8 mouse cellular contexts compared by ENCODE assay signal in genomic region chr3:117869324-117869715, GRCm38 (mm10). TPM values are rescaled to one million over a fixed set of nuclear protein-coding genes. Genes with fewer than 3 reads are reported as not detected.
DNase-seq lines count a peak whose midpoint lies in the region; ATAC-seq and TF ChIP-seq lines count a peak whose summit lies in the region.

No protein-coding gene starts in this region.

- no peak for DNase-seq in layer of hippocampus, adult 2 months (ENCODE audit: low spot score in 2 of 2)
- no peak for DNase-seq in layer of hippocampus, adult 9-10 months (ENCODE audit: low spot score)
- peak; percentile 46 for DNase-seq in embryonic facial prominence, embryonic 14.5 days (ENCODE audit: low spot score)
- no peak for DNase-seq in left cerebral cortex, postnatal 14 days (ENCODE audit: low spot score in 2 of 2)
- DNase-seq in c-Kit-positive CD71-positive TER-119-positive erythroid progenitor cells, embryonic 14.5 days (ENCODE audit: low spot score), result no peak
- no peak for DNase-seq in ovary, adult 18-20 months (ENCODE audit: low spot score)

- H3K36me3 ChIP-seq in embryonic facial prominence, embryonic 14.5 days (ENCODE audit: control insufficient read depth, insufficient read depth, low read length), result no peaks in the 10 kb centered on the region
- no peaks in the 10 kb centered on the region for H3K36me3 ChIP-seq in kidney, embryonic 15.5 days
- no peaks in the 10 kb centered on the region for H3K36me3 ChIP-seq in neural tube, embryonic 12.5 days

- peak overlapping the region; percentile 85 for H3K27ac ChIP-seq in layer of hippocampus, adult 2 months
- peak overlapping the region; percentile 75 for H3K27ac ChIP-seq in embryonic facial prominence, embryonic 14.5 days (replicated peaks; ENCODE audit: low read depth, low read length)
- H3K27ac ChIP-seq in kidney, embryonic 15.5 days, result peak overlapping the region; percentile 88
- no peak overlapping the region for H3K27ac ChIP-seq in neural tube, embryonic 12.5 days

- 0 out of 2 replicates have a peak, but pooled peaks cover 4% of the 10 kb centered on the region for H3K4me1 ChIP-seq in embryonic facial prominence, embryonic 14.5 days (ENCODE audit: control insufficient read depth, insufficient read depth, low read length)
- peaks cover 15% of the 10 kb centered on the region; the same call in 1 of the 2 replicates for H3K4me1 ChIP-seq in kidney, embryonic 15.5 days
- 0 out of 2 replicates have a peak, but pooled peaks cover 3% of the 10 kb centered on the region for H3K4me1 ChIP-seq in neural tube, embryonic 12.5 days

- H3K9me3 ChIP-seq in embryonic facial prominence, embryonic 14.5 days (ENCODE audit: control insufficient read depth, low read length), result no peaks in the 10 kb centered on the region
- H3K9me3 ChIP-seq in kidney, embryonic 15.5 days (replicated peaks), result no peaks in the 10 kb centered on the region
- H3K9me3 ChIP-seq in neural tube, embryonic 12.5 days, result no peaks in the 10 kb centered on the region

- TF ChIP-seq CTCF in layer of hippocampus, adult 2 months (conservative IDR thresholded peaks at IDR 0.05), result no peak

- ATAC-seq in embryonic facial prominence, embryonic 14.5 days (ENCODE audit: low read depth), result no peak
- ATAC-seq in kidney, embryonic 15.5 days (replicated peaks; ENCODE audit: low FRiP score), result no peak
- no peak for ATAC-seq in neural tube, embryonic 12.5 days (ENCODE audit: low FRiP score, low read depth)

- H3K4me2 ChIP-seq in embryonic facial prominence, embryonic 14.5 days (ENCODE audit: low read depth, low read length), result peak overlapping the region; percentile 74
- peak overlapping the region; percentile 72 for H3K4me2 ChIP-seq in kidney, embryonic 15.5 days
- H3K4me2 ChIP-seq in neural tube, embryonic 12.5 days (replicated peaks), result peak overlapping the region; percentile 75

- H3K27me3 ChIP-seq in embryonic facial prominence, embryonic 14.5 days (replicated peaks; ENCODE audit: control insufficient read depth, insufficient read depth, low read length), result no peaks in the 10 kb centered on the region
- no peaks in the 10 kb centered on the region for H3K27me3 ChIP-seq in kidney, embryonic 15.5 days
- H3K27me3 ChIP-seq in neural tube, embryonic 12.5 days (replicated peaks), result no peaks in the 10 kb centered on the region

- intact Hi-C loops in left cerebral cortex, postnatal 14 days (cut with DNase I), result loop anchor here (5.0 kb wide), 1 partner anchor 42 kb away; no protein-coding TSS in a partner anchor

- H3K9ac ChIP-seq in embryonic facial prominence, embryonic 14.5 days (ENCODE audit: low read depth, low read length), result peak overlapping the region; percentile 74
- H3K9ac ChIP-seq in kidney, embryonic 15.5 days, result peak overlapping the region; percentile 57
- H3K9ac ChIP-seq in neural tube, embryonic 12.5 days, result peak overlapping the region; percentile 69

- 12% methylated on average over 2 of the region's 2 CpGs for WGBS in embryonic facial prominence, embryonic 14.5 days
- WGBS in kidney, embryonic 15.5 days, result 21% methylated on average over 2 of the region's 2 CpGs
- 31% methylated on average over 2 of the region's 2 CpGs for WGBS in neural tube, embryonic 12.5 days

- H3K4me3 ChIP-seq in layer of hippocampus, adult 2 months, result peak overlapping the region; percentile 80
- H3K4me3 ChIP-seq in embryonic facial prominence, embryonic 14.5 days (ENCODE audit: low read depth, low read length), result peak overlapping the region; percentile 66
- peak overlapping the region; percentile 60 for H3K4me3 ChIP-seq in kidney, embryonic 15.5 days (replicated peaks)
- H3K4me3 ChIP-seq in neural tube, embryonic 12.5 days, result peak overlapping the region; percentile 55

RNA-seq across cellular contexts. Expression of gene Snx7, which starts 0.6 kb away (rescaled TPM):
- 10 to 100 TPM; 16.5 to 16.7 TPM for total RNA-seq in layer of hippocampus, adult 2 months (2021)
- 42.4 and 47.1 TPM in 2 replicates for polyA plus RNA-seq in embryonic facial prominence, embryonic 14.5 days (2014; fragmentation: Nextera tagmentation; extraction: Ambion mirVana)
- polyA plus RNA-seq in kidney, embryonic 15.5 days (2015; fragmentation: Nextera tagmentation; extraction: Ambion mirVana), result 52.1 and 56.2 TPM in 2 replicates
- polyA plus RNA-seq in neural tube, embryonic 12.5 days (2016; fragmentation: Nextera tagmentation; extraction: Ambion mirVana), result 12.2 and 15.7 TPM in 2 replicates
- total RNA-seq in left cerebral cortex, postnatal 14 days (2021), result 10 to 100 TPM; 29.4 to 29.7 TPM
